Mouse (Mus musculus): Measurements from ENCODE around the gene Aire. TPM values are rescaled to one million over a fixed set of nuclear protein-coding genes. Genes with fewer than 3 reads are reported as not detected.
"Not testable (repeated sequence)": the region's sequence is repeated elsewhere in the genome, so short reads cannot be mapped to it uniquely, and the experiment has no call there.

Gene Aire
- polyA plus RNA-seq, 1 experiment from 2014 or later = 3.0 TPM

GRCm38 (mm10) chr10:78042697-78043405 lies 559 bp downstream of the Aire start:
- 0 out of 2 replicates have a peak, but pooled peaks cover 2% of the 10 kb centered on the region for H3K4me1 ChIP-seq (ENCODE audit: control insufficient read depth, insufficient read depth, low read length)
- WGBS = 63% methylated on average over 14 of the region's 14 CpGs

DNA sequence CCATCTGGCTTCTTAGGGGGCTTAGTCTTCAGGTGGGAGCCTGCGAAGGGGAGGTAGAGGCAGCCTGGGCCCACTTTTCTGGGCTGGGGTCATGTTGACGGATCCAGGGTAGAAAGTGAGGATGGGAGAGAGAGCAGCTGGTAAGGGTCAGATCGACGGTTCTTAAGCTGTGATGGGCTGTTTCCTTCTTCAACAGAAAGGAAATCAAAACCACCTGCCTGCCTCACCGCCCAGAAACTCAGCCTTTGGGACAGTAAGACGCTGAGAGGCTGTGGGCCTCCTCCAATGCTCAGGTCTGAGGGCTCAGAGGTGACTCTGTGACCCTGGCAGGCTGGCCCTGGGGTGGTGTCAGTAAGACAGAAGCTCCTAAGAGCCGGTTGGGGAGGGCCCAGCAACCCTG lies 1.3 kb downstream of the Aire start:
- Histone ChIP-seq H3K36me3 (ENCODE audit: control insufficient read depth, insufficient read depth) (no peaks in the 10 kb centered on the region), H3K27me3 (ENCODE audit: control insufficient read depth, insufficient read depth, low read length) (0 out of 2 replicates have a peak, but pooled peaks cover 4% of the 10 kb centered on the region), H3K4me2 (ENCODE audit: low read depth, low read length) (no peak overlapping the region), H3K9ac (ENCODE audit: low read length) (no peak overlapping the region), H3K4me3 (ENCODE audit: low read length) (no peak overlapping the region), H3K4me1 (ENCODE audit: control insufficient read depth, insufficient read depth, low read length) (0 out of 2 replicates have a peak, but pooled peaks cover 2% of the 10 kb centered on the region), H3K27ac (ENCODE audit: low read length) (no peak overlapping the region), H3K9me3 (replicated peaks; ENCODE audit: control insufficient read depth, low read length) (no peaks in the 10 kb centered on the region)
- 69% methylated on average over 7 of the region's 7 CpGs for WGBS
- no peak for ATAC-seq (replicated peaks; ENCODE audit: extremely low read depth, insufficient read depth, low FRiP score)

More at GRCm38 (mm10) chr10:78042697-78043405, 559 bp downstream of the Aire start:
- H3K4me3 ChIP-seq (ENCODE audit: low read length) = peak overlapping the region; percentile 17
- H3K9ac ChIP-seq (ENCODE audit: low read length) = no peak overlapping the region
- no peak overlapping the region for H3K27ac ChIP-seq (ENCODE audit: low read length)
- H3K27me3 ChIP-seq (ENCODE audit: control insufficient read depth, insufficient read depth, low read length) = 0 out of 2 replicates have a peak, but pooled peaks cover 4% of the 10 kb centered on the region
- no peaks in the 10 kb centered on the region for H3K36me3 ChIP-seq (ENCODE audit: control insufficient read depth, insufficient read depth)
- ATAC-seq (replicated peaks; ENCODE audit: extremely low read depth, insufficient read depth, low FRiP score) = no peak
- no peaks in the 10 kb centered on the region for H3K9me3 ChIP-seq (replicated peaks; ENCODE audit: control insufficient read depth, low read length)
- H3K4me2 ChIP-seq (ENCODE audit: low read depth, low read length) = peak overlapping the region; percentile 54

- Histone ChIP-seq H3K4me2 (ENCODE audit: low read depth, low read length) (no peak within 1 kb of the TSS), H3K9ac (ENCODE audit: low read length) (no peak within 1 kb of the TSS), H3K27ac (ENCODE audit: low read length) (no peak within 1 kb of the TSS), H3K4me1 (ENCODE audit: control insufficient read depth, insufficient read depth, low read length) (0 out of 2 replicates have a peak, but pooled peaks cover 2% of the 10 kb centered on the region), H3K4me3 (ENCODE audit: low read length) (no peak within 1 kb of the TSS), H3K9me3 (replicated peaks; ENCODE audit: control insufficient read depth, low read length) (no peaks in the 10 kb centered on the region), H3K36me3 (ENCODE audit: control insufficient read depth, insufficient read depth) (no peaks in the 10 kb centered on the region), H3K27me3 (ENCODE audit: control insufficient read depth, insufficient read depth, low read length) (0 out of 2 replicates have a peak, but pooled peaks cover 4% of the 10 kb centered on the region)
- WGBS = 91% methylated on average over 5 of the region's 5 CpGs
- ATAC-seq (replicated peaks; ENCODE audit: extremely low read depth, insufficient read depth, low FRiP score) = no peak
Measured at GRCm38 (mm10) chr10:78041647-78042046, 1.8 kb downstream of the Aire start, which contains the start of gene Dnmt3l. Gene Dnmt3l (plus strand): TSS chr10:78041947.

DNA sequence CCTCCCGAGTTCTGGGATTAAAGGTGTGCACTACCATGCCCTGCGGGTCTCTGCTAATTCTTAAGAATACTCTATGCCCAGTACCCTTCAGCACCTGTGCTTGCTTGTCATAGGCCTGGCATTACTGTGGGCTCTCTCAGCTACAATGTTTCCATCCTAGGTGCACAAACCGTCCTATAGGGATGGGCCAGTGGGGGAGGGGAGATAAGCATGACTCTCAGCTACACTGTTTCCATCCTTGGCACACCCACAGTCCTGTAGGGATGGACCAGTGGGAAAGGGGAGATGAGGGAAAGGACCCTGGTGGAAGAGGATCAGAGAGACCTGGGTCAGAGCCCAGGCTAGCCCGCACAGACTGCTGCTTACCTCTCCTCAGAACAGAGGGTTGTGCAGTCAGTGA lies 6.3 kb downstream of the Aire start:
- Histone ChIP-seq H3K9ac (ENCODE audit: low read length) (no peak overlapping the region), H3K27ac (ENCODE audit: low read length) (no peak overlapping the region), H3K36me3 (ENCODE audit: control insufficient read depth, insufficient read depth) (no peaks in the 10 kb centered on the region), H3K4me2 (ENCODE audit: low read depth, low read length) (no peak overlapping the region), H3K9me3 (replicated peaks; ENCODE audit: control insufficient read depth, low read length) (no peaks in the 10 kb centered on the region), H3K4me1 (ENCODE audit: control insufficient read depth, insufficient read depth, low read length) (no peaks in the 10 kb centered on the region), H3K4me3 (ENCODE audit: low read length) (no peak overlapping the region), H3K27me3 (ENCODE audit: control insufficient read depth, insufficient read depth, low read length) (no peaks in the 10 kb centered on the region)
- 74% methylated on average over 4 of the region's 4 CpGs for WGBS
- ATAC-seq (replicated peaks; ENCODE audit: extremely low read depth, insufficient read depth, low FRiP score) = no peak

GRCm38 (mm10) chr10:78031987-78032386 lies 11.4 kb downstream of the Aire start:
- Histone ChIP-seq H3K27me3 (ENCODE audit: control insufficient read depth, insufficient read depth, low read length) (no peaks in the 10 kb centered on the region), H3K36me3 (ENCODE audit: control insufficient read depth, insufficient read depth) (no peaks in the 10 kb centered on the region), H3K4me2 (ENCODE audit: low read depth, low read length) (no peak overlapping the region), H3K4me1 (ENCODE audit: control insufficient read depth, insufficient read depth, low read length) (no peaks in the 10 kb centered on the region), H3K9ac (ENCODE audit: low read length) (no peak overlapping the region), H3K27ac (ENCODE audit: low read length) (no peak overlapping the region), H3K4me3 (ENCODE audit: low read length) (no peak overlapping the region), H3K9me3 (replicated peaks; ENCODE audit: control insufficient read depth, low read length) (no peaks in the 10 kb centered on the region)
- 69% methylated on average over 2 of the region's 2 CpGs for WGBS
- no peak for ATAC-seq (replicated peaks; ENCODE audit: extremely low read depth, insufficient read depth, low FRiP score)

GRCm38 (mm10) chr10:78029080-78029479 lies 14.3 kb downstream of the Aire start:
- Histone ChIP-seq H3K27me3 (ENCODE audit: control insufficient read depth, insufficient read depth, low read length) (no peaks in the 10 kb centered on the region), H3K9me3 (replicated peaks; ENCODE audit: control insufficient read depth, low read length) (no peaks in the 10 kb centered on the region), H3K36me3 (ENCODE audit: control insufficient read depth, insufficient read depth) (no peaks in the 10 kb centered on the region), H3K27ac (ENCODE audit: low read length) (no peak overlapping the region), H3K9ac (ENCODE audit: low read length) (no peak overlapping the region), H3K4me2 (ENCODE audit: low read depth, low read length) (no peak overlapping the region), H3K4me1 (ENCODE audit: control insufficient read depth, insufficient read depth, low read length) (no peaks in the 10 kb centered on the region), H3K4me3 (ENCODE audit: low read length) (no peak overlapping the region)
- 94% methylated on average over 1 of the region's 1 CpGs for WGBS
- no peak for ATAC-seq (replicated peaks; ENCODE audit: extremely low read depth, insufficient read depth, low FRiP score)

DNA sequence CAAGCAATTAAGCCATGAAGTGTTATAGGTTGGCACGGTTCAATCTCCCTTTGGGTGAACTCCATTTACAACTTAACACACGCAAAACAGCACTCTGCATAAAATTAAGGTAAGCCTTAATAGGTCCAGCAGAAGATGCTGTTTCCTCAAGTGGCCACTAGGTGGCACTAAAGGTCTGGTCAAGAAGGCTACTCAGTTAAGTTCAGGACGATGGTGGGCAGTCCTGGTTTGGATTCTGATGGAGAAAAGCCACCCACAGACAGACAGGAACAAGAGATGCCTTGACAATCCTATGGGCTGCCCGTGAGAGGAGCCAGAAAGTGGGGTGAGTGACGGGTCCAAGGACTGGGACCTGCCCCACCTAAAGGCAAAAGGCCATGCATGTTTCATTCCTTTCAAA lies 15.3 kb downstream of the Aire start:
- no peak overlapping the region for H3K9ac ChIP-seq (ENCODE audit: low read length)
- H3K36me3 ChIP-seq (ENCODE audit: control insufficient read depth, insufficient read depth) = no peaks in the 10 kb centered on the region
- H3K27me3 ChIP-seq (ENCODE audit: control insufficient read depth, insufficient read depth, low read length) = no peaks in the 10 kb centered on the region
- H3K4me1 ChIP-seq (ENCODE audit: control insufficient read depth, insufficient read depth, low read length) = no peaks in the 10 kb centered on the region
- H3K27ac ChIP-seq (ENCODE audit: low read length) = no peak overlapping the region
- no peak overlapping the region for H3K4me3 ChIP-seq (ENCODE audit: low read length)
- H3K9me3 ChIP-seq (replicated peaks; ENCODE audit: control insufficient read depth, low read length) = no peaks in the 10 kb centered on the region
- WGBS = 5% methylated on average over 5 of the region's 5 CpGs
- ATAC-seq (replicated peaks; ENCODE audit: extremely low read depth, insufficient read depth, low FRiP score) = no peak; the same call in 1 of the 2 replicates
- no peak overlapping the region for H3K4me2 ChIP-seq (ENCODE audit: low read depth, low read length)

DNA sequence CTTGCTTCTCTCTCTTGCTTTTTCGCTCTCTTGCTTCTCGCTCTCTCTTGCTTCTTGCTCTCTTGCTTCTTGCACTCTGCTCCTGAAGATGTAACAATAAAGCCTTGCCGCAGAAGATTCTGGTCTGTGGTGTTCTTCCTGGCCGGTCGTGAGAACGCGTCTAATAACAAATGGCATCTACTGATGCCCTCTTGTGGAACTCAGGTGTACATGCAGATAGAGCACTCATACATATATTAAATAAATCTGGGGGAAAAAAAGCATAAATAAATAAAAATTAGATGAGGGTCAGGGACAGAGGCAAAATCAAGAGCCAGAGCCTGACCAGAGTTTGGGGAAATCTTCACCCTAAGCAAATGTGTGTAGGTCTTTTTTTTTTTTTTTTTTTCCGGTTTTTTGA lies 18.0 kb downstream of the Aire start:
- not testable (repeated sequence) for H3K4me2 ChIP-seq (ENCODE audit: low read depth, low read length); H3K4me1 ChIP-seq (ENCODE audit: control insufficient read depth, insufficient read depth, low read length); H3K9ac ChIP-seq (ENCODE audit: low read length); H3K4me3 ChIP-seq (ENCODE audit: low read length); H3K27ac ChIP-seq (ENCODE audit: low read length); H3K36me3 ChIP-seq (ENCODE audit: control insufficient read depth, insufficient read depth); H3K9me3 ChIP-seq (replicated peaks; ENCODE audit: control insufficient read depth, low read length); H3K27me3 ChIP-seq (ENCODE audit: control insufficient read depth, insufficient read depth, low read length); ATAC-seq (replicated peaks; ENCODE audit: extremely low read depth, insufficient read depth, low FRiP score)
- WGBS = 65% methylated on average over 6 of the region's 8 CpGs

DNA sequence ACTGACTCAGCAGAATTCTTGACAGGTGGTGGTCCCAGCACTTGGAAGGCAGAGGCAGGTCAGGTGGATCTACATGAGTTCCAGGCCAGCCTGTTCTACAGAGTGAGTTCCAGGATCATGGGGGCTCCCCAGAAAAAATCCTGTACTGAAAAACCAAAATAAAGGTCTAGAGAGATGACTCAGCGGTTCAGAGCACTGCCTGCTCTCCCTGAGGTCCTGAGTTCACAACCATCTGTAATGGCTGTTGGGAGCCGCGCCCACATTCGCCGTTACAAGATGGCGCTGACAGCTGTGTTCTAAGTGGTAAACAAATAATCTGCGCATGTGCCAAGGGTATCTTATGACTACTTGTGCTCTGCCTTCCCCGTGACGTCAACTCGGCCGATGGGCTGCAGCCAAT lies 23.4 kb downstream of the Aire start:
- H3K27ac ChIP-seq (ENCODE audit: low read length); H3K27me3 ChIP-seq (ENCODE audit: control insufficient read depth, insufficient read depth, low read length); H3K9ac ChIP-seq (ENCODE audit: low read length); H3K4me1 ChIP-seq (ENCODE audit: control insufficient read depth, insufficient read depth, low read length); H3K9me3 ChIP-seq (replicated peaks; ENCODE audit: control insufficient read depth, low read length); H3K4me3 ChIP-seq (ENCODE audit: low read length); ATAC-seq (replicated peaks; ENCODE audit: extremely low read depth, insufficient read depth, low FRiP score); H3K36me3 ChIP-seq (ENCODE audit: control insufficient read depth, insufficient read depth); H3K4me2 ChIP-seq (ENCODE audit: low read depth, low read length): not testable (repeated sequence)
- 95% methylated on average over 6 of the region's 11 CpGs for WGBS
